Mouse (Mus musculus): ENCODE measurements around the gene Rreb1.

DNA sequence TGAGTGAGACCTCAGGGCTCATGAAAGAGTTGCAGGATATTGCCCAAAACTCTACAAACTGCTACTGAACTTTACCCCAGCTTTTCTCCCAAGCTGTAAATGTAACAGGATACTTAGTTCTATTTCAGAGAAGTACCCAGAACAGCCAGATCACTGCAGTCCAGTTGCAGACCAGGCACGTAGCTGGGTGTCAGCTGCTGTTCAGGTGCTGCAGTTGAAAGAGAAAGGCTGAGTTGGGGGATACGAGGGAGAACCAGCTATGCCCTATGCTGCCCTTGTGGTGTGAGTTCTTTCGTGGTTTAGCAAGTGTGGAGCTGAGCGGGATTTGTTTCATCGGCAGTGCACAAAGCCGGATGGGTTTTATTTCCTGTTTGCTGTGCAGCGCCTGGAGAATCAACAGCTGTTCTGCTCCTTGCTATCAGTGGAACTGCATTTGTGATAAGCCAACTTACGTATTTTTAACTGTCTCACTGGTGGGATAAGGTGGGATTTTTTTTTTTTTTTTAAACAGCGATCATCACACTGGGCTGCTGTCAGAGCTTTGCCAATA lies 102.5 kb downstream of the Rreb1 start:
- TF ChIP-seq POLR2A (IDR thresholded peaks at IDR 0.05; ENCODE audit: control insufficient read depth, low read depth, low read length), result no peak
- no peak for TF ChIP-seq CTCF (IDR thresholded peaks at IDR 0.05; ENCODE audit: control insufficient read depth, insufficient read depth, insufficient replicate concordance, low read depth, low read length)
